Mouse (Mus musculus) embryonic facial prominence, embryonic 15.5 days (tissue): ENCODE results near the gene Etl4. TPM values are rescaled to one million over a fixed set of nuclear protein-coding genes. Genes with fewer than 3 reads are reported as not detected.
A peak's percentile ranks its signal among the peaks of the same experiment; 100 is the strongest.

Experiments used
- ATAC-seq: fragments of 200-750 bp; cut with Nextera tagmentation; 2 replicates; pipeline ENCODE4 v1.8.0; 2017; ENCODE audit warnings: low read depth, moderate TSS enrichment; ENCODE audit not compliant: insufficient number of reproducible peaks, low FRiP score, low TSS enrichment
- H3K27ac ChIP-seq: fragments of 300-500 bp; sonication (generic); replicated peaks from 2 replicates; pipeline ENCODE4 v1.5.1; 2015; ENCODE audit warnings: mild to moderate bottlenecking, inconsistent platforms
- H3K27me3 ChIP-seq: fragments of 300-500 bp; sonication (generic); 2 replicates; pipeline ENCODE4 v1.6.1; 2015; ENCODE audit warnings: inconsistent platforms
- H3K36me3 ChIP-seq: fragments of 300-500 bp; sonication (generic); 2 replicates; pipeline ENCODE4 v1.6.1; 2015; ENCODE audit warnings: mild to moderate bottlenecking, inconsistent platforms
- H3K4me1 ChIP-seq: fragments of 300-500 bp; sonication (generic); 2 replicates; pipeline ENCODE4 v1.6.1; 2015; ENCODE audit warnings: inconsistent platforms
- H3K4me2 ChIP-seq: fragments of 300-500 bp; sonication (generic); replicated peaks from 2 replicates; pipeline ENCODE4 v1.6.1; 2015; ENCODE audit warnings: mild to moderate bottlenecking, inconsistent platforms
- H3K4me3 ChIP-seq: fragments of 300-500 bp; sonication (generic); replicated peaks from 2 replicates; pipeline ENCODE4 v1.5.1; 2015; ENCODE audit warnings: mild to moderate bottlenecking, inconsistent platforms
- H3K9ac ChIP-seq: fragments of 300-500 bp; sonication (generic); 2 replicates; pipeline ENCODE4 v1.6.1; 2015; ENCODE audit warnings: inconsistent platforms
- H3K9me3 ChIP-seq: fragments of 300-500 bp; sonication (generic); replicated peaks from 2 replicates; pipeline ENCODE4 v1.6.1; 2016; ENCODE audit warnings: inconsistent platforms
- WGBS: fragments of 180-500 bp; shearing (Covaris S2); methylation state at CpG from one replicate; pipeline ENCODE4 v1.1.7; 2015; 5-methylcytosine and 5-hydroxymethylcytosine counted together
- polyA plus RNA-seq: library from polyadenylated mRNA; unstranded; fragments of >200 nt; fragmentation: Nextera tagmentation; extraction: Ambion mirVana; gene quantifications from 2 replicates; pipeline ENCODE4 v1.2.1, GENCODE M21; 2015

Gene Etl4
- polyA plus RNA-seq, 1 experiment from 2014 or later = 39.0 TPM

GRCm38 (mm10) chr2:20549065-20549464 is 639.5 kb downstream of the Etl4 start:
- H3K4me2 ChIP-seq = peak overlapping the region; percentile 39
- no peaks in the 10 kb centered on the region for H3K36me3 ChIP-seq
- H3K4me3 ChIP-seq = peak overlapping the region; percentile 33
- H3K4me1 ChIP-seq = peaks cover 24% of the 10 kb centered on the region
- no peak overlapping the region for H3K9ac ChIP-seq
- WGBS = 52% methylated on average over 5 of the region's 5 CpGs
- no peaks in the 10 kb centered on the region for H3K27me3 ChIP-seq
- ATAC-seq = no peak
- H3K9me3 ChIP-seq = no peaks in the 10 kb centered on the region
- H3K27ac ChIP-seq = peak overlapping the region; percentile 65

GRCm38 (mm10) chr2:20549996-20550395 is 640.4 kb downstream of the Etl4 start:
- Histone ChIP-seq H3K36me3 (no peaks in the 10 kb centered on the region), H3K9ac (no peak overlapping the region), H3K4me1 (peaks cover 24% of the 10 kb centered on the region), H3K4me2 (no peak overlapping the region), H3K27ac (peak overlapping the region; percentile 25; the same call in 1 of the 2 replicates), H3K9me3 (no peaks in the 10 kb centered on the region), H3K4me3 (no peak overlapping the region), H3K27me3 (no peaks in the 10 kb centered on the region)
- no peak for ATAC-seq
- 39% methylated on average over 1 of the region's 1 CpGs for WGBS

GRCm38 (mm10) chr2:20555706-20556105 is 646.1 kb downstream of the Etl4 start:
- Histone ChIP-seq H3K27me3 (no peaks in the 10 kb centered on the region), H3K4me1 (peaks cover 17% of the 10 kb centered on the region), H3K36me3 (no peaks in the 10 kb centered on the region), H3K4me3 (no peak overlapping the region), H3K9me3 (no peaks in the 10 kb centered on the region), H3K9ac (no peak overlapping the region), H3K4me2 (no peak overlapping the region), H3K27ac (no peak overlapping the region)
- no peak for ATAC-seq
- 29% methylated on average over 3 of the region's 3 CpGs for WGBS

- peak overlapping the region; percentile 63; the same call in 1 of the 2 replicates for H3K27ac ChIP-seq
These were observed 649.5 kb downstream of the Etl4 start for GRCm38 (mm10) chr2:20559083-20559482.

GRCm38 (mm10) chr2:20559723-20560122 is 650.1 kb downstream of the Etl4 start:
- Histone ChIP-seq H3K36me3 (no peaks in the 10 kb centered on the region), H3K4me2 (no peak overlapping the region), H3K9ac (no peak overlapping the region), H3K27me3 (no peaks in the 10 kb centered on the region), H3K4me1 (peaks cover 28% of the 10 kb centered on the region), H3K4me3 (no peak overlapping the region), H3K27ac (peak overlapping the region; percentile 63), H3K9me3 (no peaks in the 10 kb centered on the region)
- WGBS = 31% methylated on average over 2 of the region's 2 CpGs
- ATAC-seq = no peak

More at GRCm38 (mm10) chr2:20559083-20559482, 649.5 kb downstream of the Etl4 start:
- Histone ChIP-seq H3K4me2 (no peak overlapping the region), H3K36me3 (no peaks in the 10 kb centered on the region), H3K9me3 (no peaks in the 10 kb centered on the region), H3K9ac (no peak overlapping the region), H3K4me1 (peaks cover 28% of the 10 kb centered on the region), H3K4me3 (no peak overlapping the region), H3K27me3 (no peaks in the 10 kb centered on the region)
- WGBS = 70% methylated on average over 5 of the region's 5 CpGs
- ATAC-seq = no peak

- no peak overlapping the region for H3K27ac ChIP-seq
- no peaks in the 10 kb centered on the region for H3K27me3 ChIP-seq
- no peak overlapping the region for H3K4me3 ChIP-seq
- H3K4me2 ChIP-seq = no peak overlapping the region
- no peak overlapping the region for H3K9ac ChIP-seq
- H3K4me1 ChIP-seq = peaks cover 28% of the 10 kb centered on the region
- 81% methylated on average over 9 of the region's 9 CpGs for WGBS
- H3K36me3 ChIP-seq = no peaks in the 10 kb centered on the region
- ATAC-seq = no peak
- H3K9me3 ChIP-seq = no peaks in the 10 kb centered on the region
These were observed 651.0 kb downstream of the Etl4 start for GRCm38 (mm10) chr2:20560581-20560980.

GRCm38 (mm10) chr2:20563036-20563435 is 653.5 kb downstream of the Etl4 start:
- Histone ChIP-seq H3K36me3 (no peaks in the 10 kb centered on the region), H3K27me3 (no peaks in the 10 kb centered on the region), H3K9ac (no peak overlapping the region), H3K4me1 (peaks cover 28% of the 10 kb centered on the region), H3K9me3 (no peaks in the 10 kb centered on the region), H3K4me2 (no peak overlapping the region), H3K27ac (no peak overlapping the region), H3K4me3 (no peak overlapping the region)
- 15% methylated on average over 6 of the region's 6 CpGs for WGBS
- ATAC-seq = no peak; the same call in 1 of the 2 replicates

- no peaks in the 10 kb centered on the region for H3K36me3 ChIP-seq
- H3K27me3 ChIP-seq = no peaks in the 10 kb centered on the region
- no peak for ATAC-seq
- no peak overlapping the region for H3K4me2 ChIP-seq
- no peaks in the 10 kb centered on the region for H3K4me1 ChIP-seq
- H3K9ac ChIP-seq = no peak overlapping the region
- H3K27ac ChIP-seq = no peak overlapping the region
- 53% methylated on average over 1 of the region's 1 CpGs for WGBS
- H3K9me3 ChIP-seq = no peaks in the 10 kb centered on the region
- H3K4me3 ChIP-seq = no peak overlapping the region
These were observed 658.9 kb downstream of the Etl4 start for GRCm38 (mm10) chr2:20568456-20568855.

- Histone ChIP-seq H3K9me3 (no peaks in the 10 kb centered on the region), H3K36me3 (no peaks in the 10 kb centered on the region), H3K4me3 (no peak overlapping the region), H3K27me3 (no peaks in the 10 kb centered on the region), H3K4me1 (no peaks in the 10 kb centered on the region), H3K27ac (no peak overlapping the region), H3K9ac (no peak overlapping the region), H3K4me2 (no peak overlapping the region)
- no peak for ATAC-seq
- 85% methylated on average over 1 of the region's 1 CpGs for WGBS
These were observed 662.4 kb downstream of the Etl4 start for GRCm38 (mm10) chr2:20571940-20572339.

GRCm38 (mm10) chr2:20580331-20580730 is 670.8 kb downstream of the Etl4 start:
- Histone ChIP-seq H3K9ac (no peak overlapping the region), H3K4me3 (no peak overlapping the region), H3K4me1 (no peaks in the 10 kb centered on the region), H3K9me3 (no peaks in the 10 kb centered on the region), H3K4me2 (no peak overlapping the region), H3K27me3 (no peaks in the 10 kb centered on the region), H3K36me3 (no peaks in the 10 kb centered on the region), H3K27ac (no peak overlapping the region)
- ATAC-seq = no peak
- 57% methylated on average over 3 of the region's 3 CpGs for WGBS

- H3K9me3 ChIP-seq = no peaks in the 10 kb centered on the region
- no peak overlapping the region for H3K27ac ChIP-seq
- 0 out of 2 replicates have a peak, but pooled peaks cover 3% of the 10 kb centered on the region for H3K36me3 ChIP-seq
- no peaks in the 10 kb centered on the region for H3K27me3 ChIP-seq
- H3K9ac ChIP-seq = no peak overlapping the region
- H3K4me2 ChIP-seq = no peak overlapping the region
- ATAC-seq = no peak
- no peaks in the 10 kb centered on the region for H3K4me1 ChIP-seq
- no peak overlapping the region for H3K4me3 ChIP-seq
These were observed 673.5 kb downstream of the Etl4 start for GRCm38 (mm10) chr2:20583032-20583431.

GRCm38 (mm10) chr2:20583562-20584153 is 674.1 kb downstream of the Etl4 start:
- H3K4me2 ChIP-seq = no peak overlapping the region
- 88% methylated on average over 6 of the region's 6 CpGs for WGBS
- H3K9me3 ChIP-seq = no peaks in the 10 kb centered on the region

More at GRCm38 (mm10) chr2:20583562-20584153, 674.1 kb downstream of the Etl4 start:
- no peak overlapping the region for H3K4me3 ChIP-seq
- no peak for ATAC-seq
- H3K36me3 ChIP-seq = 0 out of 2 replicates have a peak, but pooled peaks cover 3% of the 10 kb centered on the region
- H3K27ac ChIP-seq = no peak overlapping the region
- no peak overlapping the region for H3K9ac ChIP-seq
- H3K4me1 ChIP-seq = no peaks in the 10 kb centered on the region
- no peaks in the 10 kb centered on the region for H3K27me3 ChIP-seq
